Mouse (Mus musculus): ENCODE data around the gene Ttc12.

Ttc12 gene

DNA sequence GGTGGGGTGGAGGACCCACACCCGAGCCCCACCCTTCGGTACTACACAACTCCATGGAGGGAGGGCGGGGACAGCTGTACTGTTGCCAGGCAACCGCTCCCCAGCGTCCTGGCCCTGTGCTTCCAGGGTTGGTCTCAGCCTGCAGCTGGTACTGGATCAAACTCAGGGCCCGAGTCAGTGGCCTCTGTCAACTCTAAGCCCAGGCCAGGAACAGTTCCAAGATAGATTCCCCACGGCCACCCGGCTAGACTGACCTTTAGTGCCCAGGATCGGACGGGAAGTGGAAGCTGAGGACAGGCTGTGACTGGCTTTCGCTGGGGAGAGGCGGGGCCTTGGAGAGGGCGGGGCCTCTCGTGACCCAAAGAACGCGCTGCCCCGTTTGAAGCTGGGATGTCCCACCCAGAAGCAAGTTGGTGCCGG is at the start of gene Ttc12:
TSS of gene Ttc12 (minus strand) at position 334 of the 420 bp plus-strand sequence.
- ATAC-seq (ENCODE audit: low TSS enrichment) = peak; percentile 48

DNA sequence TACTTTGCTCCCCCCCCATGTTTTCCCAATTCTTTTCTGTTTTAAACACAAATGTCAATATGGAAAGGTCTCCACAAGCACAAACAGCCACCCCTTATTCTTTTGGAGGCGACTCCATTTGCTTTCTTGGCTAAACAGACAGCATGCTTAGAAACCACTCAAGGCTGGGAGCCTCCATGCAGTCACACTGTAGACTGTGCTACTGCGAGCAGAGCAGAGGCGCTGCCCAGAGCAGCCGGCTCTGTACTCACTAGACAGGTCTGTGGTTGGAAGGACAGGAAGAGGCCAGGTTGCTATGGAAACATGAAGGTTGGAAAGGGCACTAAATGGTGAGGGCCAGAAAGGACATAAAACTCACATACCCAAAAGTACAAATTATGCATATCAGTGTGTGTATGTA is 48.9 kb upstream of the Ttc12 start:
- ATAC-seq (ENCODE audit: low TSS enrichment) = no peak

DNA sequence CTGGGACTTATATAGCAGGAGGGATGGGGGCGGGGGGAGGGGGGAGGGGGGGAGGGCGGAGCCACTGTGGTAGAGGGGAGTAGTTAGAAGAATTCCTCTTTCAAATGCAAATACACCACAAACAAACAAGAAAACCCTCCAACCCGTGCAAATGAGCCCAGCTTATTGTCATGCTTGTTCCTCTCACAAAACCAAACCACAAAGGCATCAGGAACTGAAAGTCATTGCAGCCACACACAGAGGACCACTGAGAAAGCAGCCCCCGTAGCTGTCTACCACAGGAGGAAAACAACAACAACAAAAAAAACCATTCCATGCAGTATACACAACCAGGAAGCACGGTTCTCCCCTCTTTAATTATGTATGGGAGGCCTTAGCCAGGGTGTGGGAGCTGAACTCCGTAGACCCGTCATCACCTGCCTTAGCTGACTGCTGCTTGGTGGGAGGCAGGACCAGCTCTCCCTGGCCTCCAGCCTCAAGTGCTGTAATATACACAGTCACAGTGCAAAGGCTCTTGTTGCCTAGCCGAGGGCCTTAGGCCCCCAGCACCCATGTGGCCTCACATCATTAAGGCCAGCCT is 48.0 kb upstream of the Ttc12 start:
- ATAC-seq (ENCODE audit: low TSS enrichment) = 0 out of 2 replicates have a peak, but pooled peaks have one; percentile 11

DNA sequence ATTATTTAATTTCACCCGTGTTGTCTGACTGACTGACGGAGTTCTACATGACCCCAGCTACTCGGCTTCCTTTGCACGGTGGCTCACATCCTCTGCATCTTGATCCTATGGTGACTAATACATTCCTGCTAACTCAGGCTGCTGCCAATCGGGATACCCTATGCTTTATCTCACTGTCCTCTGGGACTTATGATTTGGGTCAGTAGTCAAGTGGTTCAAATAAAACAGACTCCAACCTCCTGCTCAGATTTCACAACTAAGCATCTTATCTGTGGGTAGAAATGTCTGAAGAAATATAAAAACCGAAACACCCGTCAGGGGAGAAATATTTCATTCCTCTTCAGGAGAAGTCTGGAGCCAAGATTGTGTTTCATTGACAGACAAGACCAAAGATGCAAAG is 47.4 kb upstream of the Ttc12 start:
- ATAC-seq (ENCODE audit: low TSS enrichment) = no peak

DNA sequence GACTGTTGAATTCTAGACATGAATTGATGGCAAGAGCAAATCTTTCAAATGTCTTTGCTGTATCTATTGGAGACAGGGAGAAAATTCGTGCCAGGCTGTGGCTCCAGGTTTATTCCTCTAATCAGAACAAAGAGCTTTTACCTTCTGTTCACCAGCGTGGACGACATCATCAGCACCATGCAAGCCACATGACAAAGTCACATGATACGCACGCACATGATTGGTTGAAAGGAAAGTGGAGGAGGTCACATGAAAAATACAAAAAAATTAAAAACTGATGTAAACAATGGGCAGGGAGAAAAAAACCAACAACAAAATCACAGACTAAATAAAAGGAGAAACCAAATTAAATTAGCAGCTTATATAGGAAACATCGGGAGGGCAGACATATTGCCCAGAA is 45.8 kb upstream of the Ttc12 start:
- ATAC-seq (ENCODE audit: low TSS enrichment) = no peak

DNA sequence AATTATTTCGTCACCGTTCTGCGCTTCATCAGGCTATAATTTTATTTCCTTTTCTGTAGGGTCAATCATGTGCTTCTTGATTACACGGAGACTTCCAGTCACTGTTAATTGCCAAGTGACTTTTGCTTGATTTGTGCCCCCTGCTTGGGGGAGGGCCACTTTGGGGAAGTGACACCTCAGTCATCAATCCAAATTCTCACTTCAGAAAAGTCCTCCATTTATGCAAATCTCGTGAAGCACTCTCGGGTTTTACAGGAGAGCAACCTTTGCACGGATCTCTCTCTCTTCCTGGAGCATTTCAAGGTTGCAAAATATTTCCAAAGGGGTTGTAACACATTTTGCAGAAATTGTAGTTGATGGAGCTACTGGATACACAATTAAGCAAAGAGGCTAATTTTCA is 45.2 kb upstream of the Ttc12 start:
- ATAC-seq (ENCODE audit: low TSS enrichment) = no peak

DNA sequence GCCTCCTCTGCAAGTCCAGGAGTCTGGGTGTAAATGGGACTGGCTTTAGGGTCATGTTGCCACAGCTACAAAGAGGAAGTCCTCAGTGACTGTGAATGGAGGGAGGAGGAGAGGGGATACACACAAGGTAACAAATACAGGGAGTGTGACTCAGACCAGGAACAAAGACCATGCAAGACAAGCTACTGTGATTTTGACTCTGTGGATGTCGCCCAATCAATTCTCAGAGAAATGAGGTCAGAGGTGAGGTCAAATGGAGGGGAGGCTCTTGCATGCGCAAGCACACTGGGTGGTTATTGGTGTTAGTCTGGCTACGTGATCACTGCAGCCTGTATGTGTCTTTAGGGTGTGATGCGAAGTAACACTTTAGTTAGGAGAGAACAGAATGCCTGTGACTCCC is 44.7 kb upstream of the Ttc12 start:
- no peak for ATAC-seq (ENCODE audit: low TSS enrichment)

DNA sequence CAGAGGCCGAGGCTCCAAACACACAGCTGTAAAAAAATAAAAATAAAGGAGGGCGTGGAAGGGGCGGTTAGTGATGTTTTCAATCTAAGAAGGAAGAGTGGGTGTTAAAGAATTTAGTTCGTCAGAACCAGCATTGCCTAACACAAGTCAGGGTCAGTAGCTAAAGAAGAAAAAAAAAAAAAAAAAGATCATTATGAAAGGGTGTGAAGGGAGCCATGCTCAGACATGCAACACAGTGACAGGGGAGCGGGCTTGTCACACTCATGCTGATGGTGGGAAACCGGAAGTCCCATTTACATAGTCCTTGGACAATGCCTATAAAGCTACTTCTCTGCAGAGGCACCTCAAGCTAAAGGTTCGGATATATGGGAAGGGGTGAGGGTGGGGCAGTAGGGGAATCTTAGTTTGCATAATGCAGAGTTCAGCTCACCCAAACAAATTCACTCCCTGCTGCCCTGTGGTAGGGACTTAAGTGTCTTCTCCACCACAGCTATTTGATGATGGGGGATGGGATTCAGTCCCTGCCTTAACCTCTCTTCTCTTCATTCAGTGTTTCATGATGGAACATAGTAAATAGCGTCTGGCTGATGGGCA is 43.4 kb upstream of the Ttc12 start:
- ATAC-seq (ENCODE audit: low TSS enrichment) = no peak

DNA sequence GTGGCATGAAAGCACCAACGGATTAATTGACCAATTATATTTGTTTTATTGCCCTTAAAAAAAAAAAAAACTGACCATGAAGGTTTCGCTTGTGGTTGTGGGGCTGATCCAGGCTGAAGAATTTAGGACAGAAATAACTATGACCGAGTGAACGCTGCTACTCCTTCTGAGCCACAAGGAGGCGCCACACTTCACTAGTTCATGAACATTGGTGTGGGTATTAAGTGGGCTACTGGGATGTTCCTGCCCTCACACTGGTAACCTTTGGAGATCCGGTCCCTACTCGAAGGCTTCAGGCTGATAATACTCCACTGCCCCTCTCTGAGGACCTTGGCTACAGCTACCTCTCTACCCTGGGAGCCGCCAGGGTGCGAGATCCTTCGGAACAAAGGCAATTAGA is 42.9 kb upstream of the Ttc12 start:
- ATAC-seq (ENCODE audit: low TSS enrichment) = no peak

DNA sequence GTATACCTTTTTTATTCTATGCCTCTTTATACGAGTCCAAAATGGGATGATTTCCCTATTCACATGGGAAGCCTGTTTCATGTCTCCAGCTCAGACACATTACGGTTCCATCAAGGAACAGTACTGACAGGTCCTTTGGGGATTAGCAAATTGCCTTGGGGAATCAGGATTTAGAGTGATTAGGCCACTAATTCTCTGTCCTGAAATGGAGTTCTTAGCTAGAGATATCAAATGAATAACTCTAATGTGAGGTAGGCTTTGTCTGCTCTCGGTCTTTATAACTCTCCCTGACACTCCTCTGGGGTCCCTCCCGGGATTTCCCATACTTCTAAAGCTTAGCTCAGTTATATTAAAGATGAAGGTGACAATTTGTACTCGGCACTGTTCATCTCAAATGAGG is 42.0 kb upstream of the Ttc12 start:
- ATAC-seq (ENCODE audit: low TSS enrichment) = no peak

DNA sequence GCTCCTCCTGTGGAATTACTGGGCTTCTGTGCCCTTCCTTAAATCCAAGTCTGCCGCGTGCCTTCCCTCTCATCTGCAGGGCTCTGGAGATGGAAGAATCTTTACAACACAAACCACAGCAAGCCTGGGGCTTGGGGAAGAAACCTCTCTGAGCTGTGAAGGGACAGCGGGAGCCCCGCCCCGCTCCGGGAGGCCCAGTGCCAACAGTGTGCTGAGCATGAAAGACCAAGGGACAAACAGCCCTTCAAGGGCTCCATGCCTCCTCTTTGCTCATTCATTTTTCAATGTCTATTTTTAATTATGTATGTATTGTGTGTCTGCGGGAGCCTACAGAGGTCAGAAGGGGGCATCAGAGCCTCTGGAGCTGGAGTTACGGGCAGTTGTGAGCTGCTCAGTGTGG is 41.3 kb upstream of the Ttc12 start:
- ATAC-seq (ENCODE audit: low TSS enrichment) = no peak

DNA sequence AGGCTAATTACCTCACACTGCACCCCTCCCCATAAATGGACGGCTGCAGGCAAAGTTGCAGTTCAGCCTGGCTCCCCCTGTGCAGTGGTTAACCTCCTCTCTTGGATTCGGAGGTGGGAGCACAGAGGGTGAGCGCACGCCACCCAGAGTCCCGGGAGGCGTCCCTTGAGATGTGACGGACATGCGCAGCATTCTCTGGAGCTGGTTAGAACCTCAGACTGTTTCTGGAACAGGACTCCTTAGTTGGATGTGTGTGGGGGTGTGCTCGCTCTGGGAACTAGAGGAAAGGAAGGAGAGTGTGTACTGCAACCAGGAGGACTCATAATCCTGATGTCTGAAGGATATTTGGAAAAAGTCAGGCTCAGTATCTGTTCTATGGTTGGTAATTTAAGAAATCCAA is 38.7 kb upstream of the Ttc12 start:
- ATAC-seq (ENCODE audit: low TSS enrichment) = peak; percentile 91

DNA sequence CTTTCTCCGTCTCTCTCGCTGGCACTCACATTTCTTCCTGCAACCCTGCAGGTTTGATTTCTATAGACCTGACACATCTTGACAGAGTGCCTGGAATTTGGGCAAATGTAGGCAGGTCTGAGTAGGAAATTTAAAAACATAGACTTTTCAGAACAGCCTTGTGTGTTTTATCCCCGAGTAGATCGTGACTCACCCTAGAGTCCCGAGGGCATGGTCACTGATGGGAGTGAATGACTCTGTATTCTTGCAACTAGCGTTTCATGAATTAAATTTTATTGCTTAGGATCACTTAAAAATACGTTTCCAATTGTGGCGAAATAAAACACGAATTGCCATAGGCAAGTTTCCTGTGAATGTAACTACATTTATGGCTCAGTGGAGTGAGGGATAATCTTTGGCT is 37.9 kb upstream of the Ttc12 start:
- no peak for ATAC-seq (ENCODE audit: low TSS enrichment)

DNA sequence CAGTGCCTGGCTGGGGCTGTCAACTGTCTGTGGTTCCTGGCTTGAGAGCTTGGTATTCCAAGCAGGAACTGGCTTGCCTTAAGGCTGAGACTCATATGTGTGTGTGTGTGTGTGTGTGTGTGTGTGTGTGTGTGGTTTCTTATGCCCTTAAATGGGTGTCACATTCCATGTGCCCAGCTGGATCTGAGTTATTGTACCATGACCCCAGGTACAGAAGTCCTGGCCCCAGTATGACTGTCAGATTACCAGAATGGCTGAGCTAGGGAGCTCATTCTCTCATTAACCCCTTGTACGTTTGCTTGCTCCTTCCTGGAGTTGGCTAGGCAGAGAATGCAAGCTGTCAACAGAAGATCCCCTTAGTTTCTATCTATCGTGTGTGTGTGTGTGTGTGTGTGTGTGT is 28.3 kb upstream of the Ttc12 start:
- ATAC-seq (ENCODE audit: low TSS enrichment) = no peak

DNA sequence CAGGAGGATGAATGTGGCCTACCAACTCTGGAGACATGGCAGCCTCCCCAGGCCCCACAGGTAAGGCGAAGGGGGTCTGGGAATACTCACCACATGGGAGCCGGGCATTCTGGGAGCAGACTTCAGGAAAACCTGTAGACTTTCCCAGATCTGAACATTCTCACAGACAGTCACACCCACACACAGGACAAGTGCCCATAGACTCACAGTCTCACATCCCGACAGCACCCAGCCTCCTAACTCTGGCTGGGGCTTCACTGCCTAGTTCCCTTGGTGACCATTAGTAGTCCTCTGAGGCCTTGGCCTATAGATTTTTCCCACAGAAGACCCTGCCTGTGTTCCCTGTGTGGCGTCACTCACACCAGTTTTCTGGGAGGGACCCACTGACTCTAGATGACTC is 24.6 kb upstream of the Ttc12 start:
- no peak for ATAC-seq (ENCODE audit: low TSS enrichment)

DNA sequence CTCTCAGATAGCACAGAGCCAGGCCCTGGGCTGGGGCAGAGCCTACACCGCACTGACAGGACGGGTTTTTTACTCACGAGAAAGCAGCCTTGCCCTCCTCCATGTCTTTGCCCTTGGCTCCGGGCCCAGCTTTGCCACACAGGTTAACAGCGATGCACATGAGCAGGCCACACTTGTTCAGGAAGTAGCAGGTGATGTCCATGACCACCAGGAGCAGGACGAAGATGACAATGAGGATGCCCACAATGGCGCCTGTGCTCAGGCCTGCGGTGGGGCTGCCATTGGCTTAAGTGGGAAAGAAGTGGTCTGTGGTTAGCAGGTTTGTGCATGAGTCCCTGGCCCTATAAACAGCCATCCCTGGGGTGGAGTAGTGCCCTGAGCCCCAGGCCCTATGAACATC is 23.6 kb upstream of the Ttc12 start:
- no peak for ATAC-seq (ENCODE audit: low TSS enrichment)

DNA sequence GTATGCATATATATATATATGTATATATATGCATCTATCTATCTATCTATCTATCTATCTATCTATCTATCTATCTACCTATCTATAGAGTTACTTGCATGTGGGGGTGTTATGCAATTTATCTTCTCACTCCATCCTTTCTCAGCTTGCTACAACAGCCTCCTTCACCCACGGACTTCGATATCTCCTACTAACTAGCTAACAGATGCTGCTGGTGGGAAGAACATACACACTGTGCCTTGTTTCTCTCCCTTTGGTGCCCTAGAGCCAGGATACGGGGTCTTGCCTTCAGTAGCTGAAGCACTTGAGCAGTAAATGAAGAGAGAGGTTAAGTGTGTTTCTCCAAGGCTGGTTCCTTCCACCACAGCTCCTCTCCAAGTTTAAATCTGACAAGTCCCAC is 23.1 kb upstream of the Ttc12 start:
- ATAC-seq (ENCODE audit: low TSS enrichment) = peak; percentile 76

DNA sequence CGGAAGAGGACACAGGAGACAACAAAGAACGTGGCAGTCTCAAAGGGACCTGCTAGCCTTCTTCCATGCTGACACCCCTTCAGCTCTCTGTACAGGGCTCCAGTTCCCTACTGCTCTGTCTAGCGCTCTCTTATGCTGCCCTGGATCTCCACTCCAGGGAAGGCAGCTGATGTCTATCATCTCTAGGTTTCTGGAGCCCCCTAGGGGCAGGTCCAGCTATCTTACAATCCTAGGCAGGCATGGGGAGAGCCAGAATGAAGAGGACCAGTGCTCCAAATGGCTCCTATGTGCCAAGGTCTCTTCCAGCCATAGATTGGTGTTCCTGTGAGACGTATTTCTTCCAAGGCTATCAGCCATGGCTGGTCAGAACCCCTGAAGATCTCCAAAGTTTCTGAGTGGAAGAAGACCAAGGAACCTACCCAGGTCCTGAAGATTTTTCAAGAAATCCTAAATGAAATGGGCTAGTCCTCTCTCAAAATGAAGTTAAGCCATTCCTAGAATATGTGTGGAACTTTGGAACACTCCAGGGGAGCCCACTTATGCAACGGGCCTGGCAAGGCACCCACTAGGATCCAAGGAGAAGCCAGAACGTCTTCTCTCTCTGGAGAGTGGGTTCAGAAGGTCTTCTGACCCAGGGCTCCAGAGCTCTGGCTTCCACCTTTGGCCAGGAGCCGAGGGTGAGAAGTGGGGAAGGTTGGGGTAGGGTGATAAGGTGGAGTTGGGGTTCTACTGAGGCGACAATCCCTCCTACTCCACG is 22.0 kb upstream of the Ttc12 start:
- ATAC-seq (ENCODE audit: low TSS enrichment) = peak; percentile 36; the same call in 1 of the 2 replicates

DNA sequence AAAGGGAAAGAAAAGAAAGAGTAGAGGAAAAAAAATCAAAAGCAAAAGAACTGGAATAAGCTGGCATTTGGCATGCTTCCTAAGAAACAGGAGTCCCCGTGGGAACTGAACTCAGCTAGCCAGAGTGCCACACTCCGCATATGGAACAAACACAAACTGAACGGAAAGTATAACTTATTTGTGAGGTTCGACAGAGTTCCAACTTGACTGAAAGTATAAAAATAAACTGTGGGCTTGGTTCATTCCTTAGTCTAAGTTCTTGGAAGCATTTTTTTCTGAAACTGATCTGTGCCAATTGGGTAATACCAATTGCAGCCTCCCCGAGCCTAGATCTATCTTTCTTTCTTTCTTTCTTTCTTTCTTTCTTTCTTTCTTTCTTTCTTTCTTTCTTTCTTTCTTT is 18.6 kb upstream of the Ttc12 start:
- ATAC-seq (ENCODE audit: low TSS enrichment) = no peak

DNA sequence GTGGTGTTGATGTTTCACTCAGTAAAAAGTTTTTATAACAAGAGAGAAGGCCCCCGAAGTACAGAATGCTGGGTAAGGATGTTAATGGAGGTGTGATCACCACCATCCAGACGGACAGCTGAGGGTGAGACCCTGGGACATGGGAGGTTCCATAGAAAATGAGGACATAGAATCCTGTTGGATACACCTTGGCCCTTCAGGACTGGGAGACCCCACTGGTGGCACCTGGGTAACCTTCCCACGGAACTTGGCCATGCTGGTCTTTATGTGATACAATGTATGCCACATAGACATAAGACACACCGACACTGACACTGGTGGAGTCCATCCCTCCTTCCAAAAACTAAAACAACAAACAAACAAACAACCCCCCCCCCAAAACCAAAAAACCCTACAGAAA is 16.2 kb upstream of the Ttc12 start:
- no peak for ATAC-seq (ENCODE audit: low TSS enrichment)

DNA sequence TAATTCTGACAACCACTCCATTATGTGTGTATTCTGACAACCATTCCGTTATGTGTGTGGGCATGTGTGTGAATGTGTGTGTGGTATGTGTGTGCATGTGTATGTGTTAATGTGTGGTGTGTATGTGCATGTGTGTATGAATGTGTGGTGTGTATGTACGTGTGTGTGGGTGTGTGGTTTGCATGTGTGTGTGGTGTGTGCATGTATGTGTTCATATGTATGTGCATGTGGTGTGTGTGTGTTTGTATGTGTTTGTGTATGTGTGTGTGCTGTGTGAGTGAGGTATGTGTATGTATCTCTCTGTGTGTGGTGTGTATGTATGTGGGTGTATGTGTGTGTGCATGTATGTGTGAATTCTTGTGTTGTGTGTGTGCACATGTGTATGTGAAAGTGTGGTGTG is 13.9 kb upstream of the Ttc12 start:
- no peak for ATAC-seq (ENCODE audit: low TSS enrichment)

DNA sequence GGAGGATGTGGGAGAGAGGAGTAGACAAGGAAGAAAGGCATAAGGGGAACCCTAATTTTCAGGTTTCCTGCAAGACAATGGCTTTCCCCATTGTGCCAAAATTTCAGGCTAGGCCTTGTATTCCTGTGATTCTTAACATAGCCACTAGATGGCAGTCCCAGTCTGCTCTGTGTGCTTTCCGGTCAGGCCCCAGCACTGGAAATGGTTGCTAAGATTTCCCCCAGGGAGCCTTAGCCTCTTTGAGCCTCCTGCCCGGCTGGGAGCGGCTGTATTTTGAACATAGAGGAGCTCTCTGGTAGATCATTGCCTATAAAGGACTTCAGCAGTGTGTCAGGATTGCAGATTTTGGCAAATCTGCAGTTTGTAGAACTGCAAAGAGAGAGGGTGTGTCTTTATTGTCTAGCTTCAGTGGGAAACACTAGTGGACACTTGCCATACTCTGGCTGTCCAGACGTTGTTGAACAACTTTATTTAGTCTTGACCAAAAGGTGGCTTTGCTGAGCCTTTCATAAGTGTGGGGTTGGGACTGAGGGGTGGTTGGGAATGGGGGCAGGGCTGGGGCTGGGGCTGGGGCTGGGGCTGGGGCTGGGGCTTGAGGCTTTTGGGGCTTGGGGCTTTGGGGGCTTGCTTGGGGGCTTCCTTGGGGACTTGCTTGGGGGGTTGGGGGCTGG is 8.1 kb upstream of the Ttc12 start:
- peak; percentile 82 for ATAC-seq (ENCODE audit: low TSS enrichment)

DNA sequence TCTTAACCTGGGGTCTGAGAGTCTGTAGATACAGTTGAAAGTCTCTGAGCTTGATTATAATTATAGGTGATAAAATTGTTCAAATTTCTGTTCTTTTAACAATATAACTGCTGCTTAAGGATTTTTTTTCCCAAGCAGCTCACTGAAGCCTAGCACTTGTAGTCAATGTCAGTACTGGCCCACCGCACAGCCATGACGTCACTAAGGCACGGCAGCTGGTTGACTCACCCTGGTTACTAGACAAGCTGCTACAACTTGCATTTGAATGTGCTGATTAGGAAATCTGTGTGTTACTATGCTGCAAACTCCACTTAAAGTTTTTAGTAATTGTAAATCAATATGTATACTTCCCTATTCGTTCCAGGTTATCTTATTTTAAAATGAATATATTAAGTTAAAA is 4.6 kb upstream of the Ttc12 start:
- ATAC-seq (ENCODE audit: low TSS enrichment) = no peak
